Mouse (Mus musculus): ENCODE measurements at regions not wholly inside any gene's neighbourhood (a gene's known extent, or its start where the extent isn't known, plus 50 kb on each side); places are given as distances from the start of the nearest gene placed in this dataset.

- Histone ChIP-seq H3K4me3 (replicated peaks) (no peak overlapping the region), H3K27me3 (replicated peaks) (peaks cover 2% of the 10 kb centered on the region), H3K36me3 (replicated peaks; ENCODE audit: low read length) (no peaks in the 10 kb centered on the region), H3K4me1 (no peaks in the 10 kb centered on the region), H3K9me3 (no peaks in the 10 kb centered on the region)
- TF ChIP-seq GATA1 (IDR thresholded peaks at IDR 0.05; ENCODE audit: borderline replicate concordance, low read length) = no peak
- no peak for TF ChIP-seq FLI1 (IDR thresholded peaks at IDR 0.05; ENCODE audit: low read length)
Measured at GRCm38 (mm10) chr2:9753691-9754090, 127.4 kb upstream of the 4930412O13Rik start.

- Histone ChIP-seq H3K9me3 (no peaks in the 10 kb centered on the region), H3K36me3 (replicated peaks; ENCODE audit: low read length) (no peaks in the 10 kb centered on the region), H3K27me3 (replicated peaks) (peaks cover 2% of the 10 kb centered on the region), H3K4me3 (replicated peaks) (no peak overlapping the region), H3K4me1 (no peaks in the 10 kb centered on the region)
- TF ChIP-seq GATA1 (IDR thresholded peaks at IDR 0.05; ENCODE audit: borderline replicate concordance, low read length) = no peak
- no peak for TF ChIP-seq FLI1 (IDR thresholded peaks at IDR 0.05; ENCODE audit: low read length)
Measured at GRCm38 (mm10) chr2:9754153-9754552, 126.9 kb upstream of the 4930412O13Rik start.

DNA sequence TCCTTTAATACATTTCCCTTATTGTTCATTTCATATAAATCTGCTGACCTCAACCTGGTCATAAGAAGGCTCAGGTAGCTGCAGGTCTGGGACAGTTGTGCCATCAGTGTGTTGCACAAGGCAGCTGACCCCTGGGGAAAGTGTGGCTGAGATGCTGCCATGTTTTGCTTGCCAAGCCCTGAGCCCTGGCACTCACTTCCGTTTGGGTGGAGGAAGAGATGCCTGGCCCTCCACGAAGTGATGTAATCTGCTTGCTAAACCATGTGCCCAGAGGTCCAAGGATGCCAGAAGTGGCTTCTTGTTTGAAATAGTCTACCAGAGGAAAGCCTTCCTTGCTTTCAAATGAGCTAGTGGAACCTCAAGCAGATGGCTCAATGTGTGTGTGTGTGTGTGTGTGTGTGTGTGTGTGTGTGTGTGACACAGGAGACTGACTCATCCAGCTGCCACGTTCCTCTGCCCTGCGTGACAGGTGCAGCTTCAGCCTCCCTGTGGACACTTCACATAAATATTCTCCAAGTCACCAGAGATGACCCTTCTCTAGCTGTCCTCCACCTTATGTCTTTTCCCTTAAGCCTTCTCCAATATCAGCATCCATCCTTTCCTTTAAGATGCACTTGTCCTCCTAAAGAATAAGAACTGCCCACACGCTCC lies 123.2 kb upstream of the 4930412O13Rik start:
- Histone ChIP-seq H3K4me1 (no peaks in the 10 kb centered on the region), H3K4me3 (replicated peaks) (no peak overlapping the region), H3K27me3 (replicated peaks) (no peaks in the 10 kb centered on the region), H3K9me3 (no peaks in the 10 kb centered on the region), H3K36me3 (replicated peaks; ENCODE audit: low read length) (no peaks in the 10 kb centered on the region)
- no peak for TF ChIP-seq FLI1 (IDR thresholded peaks at IDR 0.05; ENCODE audit: low read length)
- TF ChIP-seq GATA1 (IDR thresholded peaks at IDR 0.05; ENCODE audit: borderline replicate concordance, low read length) = no peak

DNA sequence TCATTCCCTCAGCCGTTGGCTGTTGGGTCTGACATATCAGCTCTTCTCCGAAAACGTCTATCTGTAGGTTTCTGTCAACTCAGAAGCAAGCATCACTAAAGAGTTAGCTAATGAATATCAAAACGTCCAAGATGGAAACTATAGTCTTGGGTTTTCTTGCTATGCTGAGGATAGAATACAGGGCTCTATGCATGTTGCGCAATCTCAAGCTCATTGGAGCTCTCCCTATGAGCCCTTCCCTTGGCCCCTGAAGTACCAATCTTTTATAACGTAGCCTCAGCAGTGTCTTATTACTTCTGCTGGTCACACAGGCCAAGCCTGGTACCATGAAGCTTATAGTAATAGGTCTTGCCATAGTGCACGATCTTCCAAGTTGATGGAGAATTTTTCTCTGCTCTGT lies 122.1 kb upstream of the 4930412O13Rik start:
- Histone ChIP-seq H3K4me1 (no peaks in the 10 kb centered on the region), H3K4me3 (replicated peaks) (no peak overlapping the region), H3K36me3 (replicated peaks; ENCODE audit: low read length) (no peaks in the 10 kb centered on the region), H3K27me3 (replicated peaks) (no peaks in the 10 kb centered on the region), H3K9me3 (no peaks in the 10 kb centered on the region)
- TF ChIP-seq GATA1 (IDR thresholded peaks at IDR 0.05; ENCODE audit: borderline replicate concordance, low read length) = no peak
- TF ChIP-seq FLI1 (IDR thresholded peaks at IDR 0.05; ENCODE audit: low read length) = no peak

GRCm38 (mm10) chr2:9759389-9760104 lies 121.5 kb upstream of the 4930412O13Rik start:
- no peaks in the 10 kb centered on the region for H3K36me3 ChIP-seq (replicated peaks; ENCODE audit: low read length)
- no peaks in the 10 kb centered on the region for H3K27me3 ChIP-seq (replicated peaks)
- H3K4me1 ChIP-seq = no peaks in the 10 kb centered on the region
- TF ChIP-seq FLI1 (IDR thresholded peaks at IDR 0.05; ENCODE audit: low read length) = no peak
- no peak for TF ChIP-seq GATA1 (IDR thresholded peaks at IDR 0.05; ENCODE audit: borderline replicate concordance, low read length)
- H3K4me3 ChIP-seq (replicated peaks) = no peak overlapping the region
- no peaks in the 10 kb centered on the region for H3K9me3 ChIP-seq

DNA sequence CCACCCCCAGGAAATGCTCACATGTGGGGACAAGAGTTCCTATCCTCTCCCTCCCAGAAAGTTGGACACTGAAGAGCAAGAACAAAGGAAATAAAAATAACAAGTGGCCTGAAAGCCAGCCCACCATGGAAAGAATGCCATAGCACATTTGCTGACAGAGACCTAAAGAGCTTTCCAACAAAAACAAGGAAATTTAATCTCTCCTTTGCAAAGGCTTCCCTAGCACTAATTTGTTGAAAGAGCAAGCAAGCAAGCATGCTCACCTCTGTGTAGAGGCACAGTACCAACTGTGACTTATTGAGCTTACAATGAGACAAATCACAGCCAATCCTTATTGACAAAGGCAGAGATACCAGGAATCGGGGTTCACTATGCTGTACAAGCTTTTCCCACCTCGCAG lies 100.9 kb upstream of the 4930412O13Rik start:
- TF ChIP-seq FLI1 (IDR thresholded peaks at IDR 0.05; ENCODE audit: low read length) (no peak), GATA1 (IDR thresholded peaks at IDR 0.05; ENCODE audit: borderline replicate concordance, low read length) (no peak)
- Histone ChIP-seq H3K4me3 (replicated peaks) (no peak overlapping the region), H3K36me3 (replicated peaks; ENCODE audit: low read length) (no peaks in the 10 kb centered on the region), H3K4me1 (no peaks in the 10 kb centered on the region), H3K9me3 (no peaks in the 10 kb centered on the region), H3K27me3 (replicated peaks) (no peaks in the 10 kb centered on the region)

DNA sequence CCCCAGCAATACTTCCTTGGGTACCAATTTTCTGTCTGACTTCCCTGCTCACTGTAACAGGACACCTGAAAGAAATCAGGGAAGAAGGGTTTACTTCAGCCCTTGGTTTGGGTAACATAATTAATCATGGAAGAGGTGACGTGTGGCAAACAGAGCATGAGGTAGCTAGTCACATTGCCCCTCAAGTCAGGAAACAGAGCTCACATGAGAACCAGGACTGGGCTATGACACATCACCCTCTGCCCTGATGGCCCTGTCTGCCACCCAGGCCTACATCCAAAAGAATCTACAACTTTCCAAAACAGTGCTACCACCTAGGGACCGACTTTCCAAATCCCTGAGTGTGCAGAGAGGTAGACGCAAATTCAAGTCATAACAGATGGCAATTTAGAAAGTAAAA lies 98.4 kb upstream of the 4930412O13Rik start:
- TF ChIP-seq FLI1 (IDR thresholded peaks at IDR 0.05; ENCODE audit: low read length) = no peak
- TF ChIP-seq GATA1 (IDR thresholded peaks at IDR 0.05; ENCODE audit: borderline replicate concordance, low read length) = no peak
- no peaks in the 10 kb centered on the region for H3K9me3 ChIP-seq
- H3K4me3 ChIP-seq (replicated peaks) = no peak overlapping the region
- no peaks in the 10 kb centered on the region for H3K4me1 ChIP-seq
- H3K27me3 ChIP-seq (replicated peaks) = no peaks in the 10 kb centered on the region
- no peaks in the 10 kb centered on the region for H3K36me3 ChIP-seq (replicated peaks; ENCODE audit: low read length)

GRCm38 (mm10) chr2:9791970-9792369 lies 89.1 kb upstream of the 4930412O13Rik start:
- TF ChIP-seq FLI1 (IDR thresholded peaks at IDR 0.05; ENCODE audit: low read length) (no peak), GATA1 (IDR thresholded peaks at IDR 0.05; ENCODE audit: borderline replicate concordance, low read length) (no peak)
- H3K4me1 ChIP-seq = no peaks in the 10 kb centered on the region
- no peaks in the 10 kb centered on the region for H3K27me3 ChIP-seq (replicated peaks)

GRCm38 (mm10) chr2:9792381-9792780 lies 88.7 kb upstream of the 4930412O13Rik start:
- Histone ChIP-seq H3K4me3 (replicated peaks) (no peak overlapping the region), H3K27me3 (replicated peaks) (no peaks in the 10 kb centered on the region), H3K4me1 (no peaks in the 10 kb centered on the region), H3K36me3 (replicated peaks; ENCODE audit: low read length) (no peaks in the 10 kb centered on the region), H3K9me3 (no peaks in the 10 kb centered on the region)
- TF ChIP-seq FLI1 (IDR thresholded peaks at IDR 0.05; ENCODE audit: low read length) (no peak), GATA1 (IDR thresholded peaks at IDR 0.05; ENCODE audit: borderline replicate concordance, low read length) (no peak)

More at GRCm38 (mm10) chr2:9791970-9792369, 89.1 kb upstream of the 4930412O13Rik start:
- no peaks in the 10 kb centered on the region for H3K36me3 ChIP-seq (replicated peaks; ENCODE audit: low read length)
- no peak overlapping the region for H3K4me3 ChIP-seq (replicated peaks)
- H3K9me3 ChIP-seq = no peaks in the 10 kb centered on the region

- H3K4me1 ChIP-seq = no peaks in the 10 kb centered on the region
Measured at GRCm38 (mm10) chr2:9795401-9795800, 85.7 kb upstream of the 4930412O13Rik start.

More at GRCm38 (mm10) chr2:9795401-9795800, 85.7 kb upstream of the 4930412O13Rik start:
- no peak for TF ChIP-seq FLI1 (IDR thresholded peaks at IDR 0.05; ENCODE audit: low read length)
- TF ChIP-seq GATA1 (IDR thresholded peaks at IDR 0.05; ENCODE audit: borderline replicate concordance, low read length) = no peak
- Histone ChIP-seq H3K27me3 (replicated peaks) (no peaks in the 10 kb centered on the region), H3K9me3 (no peaks in the 10 kb centered on the region), H3K36me3 (replicated peaks; ENCODE audit: low read length) (no peaks in the 10 kb centered on the region), H3K4me3 (replicated peaks) (no peak overlapping the region)
